Mouse (Mus musculus) intestine, postnatal 0 days (tissue): ENCODE results near the gene Tcf21. TPM values are rescaled to one million over a fixed set of nuclear protein-coding genes. Genes with fewer than 3 reads are reported as not detected.

Experiments
- ATAC-seq: fragments of 200-750 bp; cut with Nextera tagmentation; 2 replicates; pipeline ENCODE4 v1.8.0; 2017; ENCODE audit warnings: mild to moderate bottlenecking, moderate TSS enrichment, moderate library complexity
- H3K27ac ChIP-seq: fragments of 300-500 bp; sonication (generic); 2 replicates; pipeline ENCODE4 v1.5.1; 2014; ENCODE audit warnings: mild to moderate bottlenecking, low read depth, low read length, moderate library complexity
- H3K27me3 ChIP-seq: fragments of 300-500 bp; sonication (generic); replicated peaks from 2 replicates; pipeline ENCODE4 v1.6.1; 2014; ENCODE audit warnings: low read length, mixed read lengths; ENCODE audit not compliant: control insufficient read depth, insufficient read depth
- H3K36me3 ChIP-seq: fragments of 300-500 bp; sonication (generic); 2 replicates; pipeline ENCODE4 v1.6.1; 2014; ENCODE audit warnings: mild to moderate bottlenecking, moderate library complexity; ENCODE audit not compliant: control insufficient read depth, insufficient read depth
- H3K4me1 ChIP-seq: fragments of 300-500 bp; sonication (generic); replicated peaks from 2 replicates; pipeline ENCODE4 v1.6.1; 2014; ENCODE audit warnings: antibody characterized with exemption, low read length, mixed read lengths; ENCODE audit not compliant: control insufficient read depth, insufficient read depth
- H3K4me2 ChIP-seq: fragments of 300-500 bp; sonication (generic); replicated peaks from 2 replicates; pipeline ENCODE4 v1.6.1; 2014; ENCODE audit warnings: low read depth, mild to moderate bottlenecking, moderate library complexity
- H3K4me3 ChIP-seq: fragments of 300-500 bp; sonication (generic); 2 replicates; pipeline ENCODE4 v1.5.1; 2014; ENCODE audit warnings: low read depth, low read length
- H3K9ac ChIP-seq: fragments of 300-500 bp; sonication (generic); 2 replicates; pipeline ENCODE4 v1.6.1; 2014; ENCODE audit warnings: mild to moderate bottlenecking, low read depth, low read length
- H3K9me3 ChIP-seq: fragments of 300-500 bp; sonication (generic); 2 replicates; pipeline ENCODE4 v1.6.1; 2016; ENCODE audit warnings: mixed run types; ENCODE audit not compliant: control insufficient read depth
- CTCF ChIP-seq: sonication (generic); IDR thresholded peaks from 2 replicates; pipeline ENCODE4 v1.5.1; 2016; ENCODE audit warnings: low read depth, mild to moderate bottlenecking, control low read depth, antibody characterized with exemption, moderate library complexity
- WGBS: fragments of 180-500 bp; shearing (Covaris S2); extraction: QIAGEN DNeasy Blood & Tissue Kit; methylation state at CpG from one replicate; pipeline ENCODE4 v1.1.7; 2014; 5-methylcytosine and 5-hydroxymethylcytosine counted together
- polyA plus RNA-seq: library from polyadenylated mRNA; unstranded; fragments of >200 nt; fragmentation: Nextera tagmentation; extraction: Ambion mirVana; gene quantifications from 2 replicates; pipeline ENCODE4 v1.2.1, GENCODE M21; 2015

The Tcf21 gene
- polyA plus RNA-seq, 1 experiment from 2014 or later: 70.2 TPM

DNA sequence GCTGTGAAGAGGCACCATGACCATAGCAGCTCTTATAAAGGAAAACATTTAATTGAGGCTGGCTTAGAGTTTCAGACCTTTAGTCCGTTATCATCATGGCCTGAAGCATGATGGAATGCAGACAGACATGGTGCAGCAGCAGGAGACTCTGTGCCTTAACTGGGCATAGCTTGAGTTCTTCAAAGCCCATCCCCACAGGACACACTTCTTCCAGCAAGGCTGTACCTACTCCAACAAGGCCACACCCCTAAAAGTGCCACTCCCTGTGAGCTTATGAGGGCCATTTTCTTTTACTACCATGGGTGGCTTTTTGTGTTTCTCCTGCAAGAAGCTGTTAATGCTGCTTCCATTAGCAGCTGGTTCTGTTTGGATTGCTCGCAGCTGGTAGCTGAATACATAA, 44.5 kb downstream of the Tcf21 start:
- H3K27ac ChIP-seq: no peak overlapping the region
- H3K9ac ChIP-seq: no peak overlapping the region
- no peak overlapping the region for H3K4me3 ChIP-seq
- no peaks in the 10 kb centered on the region for H3K9me3 ChIP-seq
- WGBS: 76% methylated on average over 2 of the region's 2 CpGs
- no peaks in the 10 kb centered on the region for H3K36me3 ChIP-seq
- H3K27me3 ChIP-seq: no peaks in the 10 kb centered on the region
- no peaks in the 10 kb centered on the region for H3K4me1 ChIP-seq
- ATAC-seq: no peak
- TF ChIP-seq CTCF: no peak
- H3K4me2 ChIP-seq: no peak overlapping the region

DNA sequence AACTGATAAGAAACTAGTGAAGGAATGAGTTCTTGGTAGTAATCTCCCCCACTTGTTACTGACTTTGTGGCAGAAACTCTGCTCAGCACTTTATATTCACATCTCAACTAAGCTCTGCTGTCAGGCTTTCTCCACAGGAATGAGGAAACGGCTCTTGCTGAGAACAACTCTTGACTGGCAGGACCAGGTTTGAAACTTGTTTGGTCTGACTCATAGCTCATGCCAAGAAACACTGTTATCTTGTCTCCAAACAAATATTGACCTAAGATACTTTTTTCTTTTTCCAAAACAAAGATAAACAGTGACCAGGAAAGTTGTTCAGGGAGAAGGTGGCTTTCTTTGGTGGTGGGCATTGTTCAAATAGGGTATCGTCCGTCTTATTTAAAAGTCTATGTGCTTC, 45.3 kb downstream of the Tcf21 start:
- no peak overlapping the region for H3K4me3 ChIP-seq
- H3K27ac ChIP-seq: no peak overlapping the region
- no peaks in the 10 kb centered on the region for H3K36me3 ChIP-seq
- no peak overlapping the region for H3K4me2 ChIP-seq
- TF ChIP-seq CTCF: no peak
- WGBS: 57% methylated on average over 3 of the region's 3 CpGs
- H3K4me1 ChIP-seq: no peaks in the 10 kb centered on the region
- no peak for ATAC-seq
- H3K27me3 ChIP-seq: no peaks in the 10 kb centered on the region
- H3K9me3 ChIP-seq: no peaks in the 10 kb centered on the region
- no peak overlapping the region for H3K9ac ChIP-seq

Other genes starting within 250 kb of the Tcf21 start
- gene Slc2a12, start 175.2 kb downstream of the Tcf21 start, polyA plus RNA-seq: 0.27 and 0.30 TPM in 2 replicates
- gene Tbpl1, start 88.2 kb downstream of the Tcf21 start, polyA plus RNA-seq: 36.2 and 37.0 TPM in 2 replicates